In genomic region chr19:57180333-57180732, GRCm38 (mm10) we compare ENCODE assay signal across 13 mouse cellular contexts.
A peak's percentile ranks its signal among the peaks of the same experiment; 100 is the strongest.
DNase-seq lines count a peak whose midpoint lies in the region; ATAC-seq lines count a peak whose summit lies in the region.
"Had no signal": no experiment of that assay in that cellular context is flagged by ENCODE, and none has a peak within 500 bp of the region (broad histone marks: within the 10 kb centered on the region; RNA-seq: fewer than 3 reads in every experiment).

No protein-coding gene starts in this region.

- no peak overlapping the region for H3K4me2 ChIP-seq in embryonic facial prominence, embryonic 15.5 days (replicated peaks)
- no peak overlapping the region for H3K4me2 ChIP-seq in forebrain, embryonic 14.5 days (ENCODE audit: low read length)

- intact Hi-C loops in heart, postnatal 14 days (cut with DNase I): no loop called here
- intact Hi-C loops in left cerebral cortex, postnatal 14 days (cut with DNase I): no loop called here

- H3K4me3 ChIP-seq in embryonic facial prominence, embryonic 15.5 days (replicated peaks): no peak overlapping the region
- no peak overlapping the region for H3K4me3 ChIP-seq in forebrain, embryonic 14.5 days (ENCODE audit: low read depth, low read length)

- no peak overlapping the region for H3K9ac ChIP-seq in embryonic facial prominence, embryonic 15.5 days
- H3K9ac ChIP-seq in forebrain, embryonic 14.5 days (ENCODE audit: low read length): no peak overlapping the region

- no peaks in the 10 kb centered on the region for H3K27me3 ChIP-seq in embryonic facial prominence, embryonic 15.5 days
- no peaks in the 10 kb centered on the region for H3K27me3 ChIP-seq in splenic B cell, adult 2 months (ENCODE audit: control insufficient read depth, insufficient read depth, low read length, poor library complexity, severe bottlenecking)
- H3K27me3 ChIP-seq in forebrain, embryonic 14.5 days (replicated peaks; ENCODE audit: control insufficient read depth, insufficient read depth, low read length): no peaks in the 10 kb centered on the region
- H3K27me3 ChIP-seq: Patski had no signal

- peak; percentile 89 for DNase-seq in heart, adult 11 months
- no peak for DNase-seq in heart, postnatal 14 days
- DNase-seq in left cerebral cortex, postnatal 14 days (ENCODE audit: low spot score in 2 of 2): peak; percentile 41 to 55
- DNase-seq in left cerebral cortex, adult 11 months (ENCODE audit: low spot score): no peak
- DNase-seq in splenic B cell, adult 2 months (ENCODE audit: low read depth, low spot score): peak; percentile 24
- DNase-seq in forebrain, embryonic 14.5 days (ENCODE audit: low spot score): no peak
- no peak for DNase-seq in adrenal gland, adult 18-20 months (ENCODE audit: low spot score in 2 of 2)
- DNase-seq: B cell, adult 2 months; gastrocnemius, postnatal 14 days; lung, adult 2 months; thymus, postnatal 36 days had no signal

- ATAC-seq in embryonic facial prominence, embryonic 15.5 days (ENCODE audit: insufficient number of reproducible peaks, low FRiP score, low TSS enrichment, low read depth): no peak
- no peak for ATAC-seq in forebrain, embryonic 14.5 days

- H3K9me3 ChIP-seq in embryonic facial prominence, embryonic 15.5 days (replicated peaks): no peaks in the 10 kb centered on the region
- H3K9me3 ChIP-seq in forebrain, embryonic 14.5 days (replicated peaks; ENCODE audit: control insufficient read depth, low read length): no peaks in the 10 kb centered on the region

- peak overlapping the region; percentile 17; the same call in 1 of the 2 replicates for H3K27ac ChIP-seq in embryonic facial prominence, embryonic 15.5 days (replicated peaks)
- no peak overlapping the region for H3K27ac ChIP-seq in forebrain, embryonic 14.5 days (ENCODE audit: low read depth, low read length)

- WGBS in embryonic facial prominence, embryonic 15.5 days: 49% methylated on average over 9 of the region's 9 CpGs
- WGBS in forebrain, embryonic 14.5 days: 77% methylated on average over 9 of the region's 9 CpGs

- peaks cover 16% of the 10 kb centered on the region; the same call in 1 of the 2 replicates for H3K4me1 ChIP-seq in embryonic facial prominence, embryonic 15.5 days
- no peaks in the 10 kb centered on the region for H3K4me1 ChIP-seq in forebrain, embryonic 14.5 days (ENCODE audit: control insufficient read depth, insufficient read depth, low read length)

- H3K36me3 ChIP-seq in embryonic facial prominence, embryonic 15.5 days: no peaks in the 10 kb centered on the region
- no peaks in the 10 kb centered on the region for H3K36me3 ChIP-seq in splenic B cell, adult 2 months (ENCODE audit: control insufficient read depth, insufficient read depth, low read length, poor library complexity, severe bottlenecking)
- H3K36me3 ChIP-seq in forebrain, embryonic 14.5 days (ENCODE audit: control insufficient read depth, insufficient read depth, low read length): no peaks in the 10 kb centered on the region

Comparison
In these comparisons a context has a peak if more than half of its experiments do, and no peak if none do; other contexts are left out.
1. DNase-seq: peak in heart, adult 11 months (single experiment), left cerebral cortex, postnatal 14 days (2 of 2) and splenic B cell, adult 2 months (single experiment); none in heart, postnatal 14 days (0 of 2), left cerebral cortex, adult 11 months (single experiment), forebrain, embryonic 14.5 days (single experiment) and adrenal gland, adult 18-20 months (0 of 2).